Mouse (Mus musculus): Measurements from ENCODE around the gene Sort1.

Sort1 gene

GRCm38 (mm10) chr3:108328441-108328841 is 44.6 kb downstream of the Sort1 start:
- peak; percentile 5 for DNase-seq

DNA sequence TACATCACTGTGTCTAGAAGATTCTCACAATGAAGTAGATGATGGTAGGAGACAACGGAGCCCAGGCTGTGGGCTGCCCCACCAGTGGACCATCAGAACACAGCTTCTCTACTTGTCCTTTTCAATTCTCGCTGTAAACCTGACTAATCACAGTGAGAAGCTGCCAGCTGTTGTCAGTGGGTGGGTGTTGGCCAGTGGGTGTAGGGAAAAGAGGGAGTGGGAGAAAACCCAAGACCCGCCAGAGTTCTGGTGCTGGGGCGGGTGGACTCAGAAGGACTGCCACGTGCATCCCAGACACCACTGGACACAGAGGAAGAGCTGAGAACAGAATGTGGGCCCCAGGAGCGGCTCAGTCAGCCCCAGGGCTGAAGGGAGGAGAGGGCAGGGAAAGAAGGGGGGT is 46.9 kb downstream of the Sort1 start:
- no peak for DNase-seq

DNA sequence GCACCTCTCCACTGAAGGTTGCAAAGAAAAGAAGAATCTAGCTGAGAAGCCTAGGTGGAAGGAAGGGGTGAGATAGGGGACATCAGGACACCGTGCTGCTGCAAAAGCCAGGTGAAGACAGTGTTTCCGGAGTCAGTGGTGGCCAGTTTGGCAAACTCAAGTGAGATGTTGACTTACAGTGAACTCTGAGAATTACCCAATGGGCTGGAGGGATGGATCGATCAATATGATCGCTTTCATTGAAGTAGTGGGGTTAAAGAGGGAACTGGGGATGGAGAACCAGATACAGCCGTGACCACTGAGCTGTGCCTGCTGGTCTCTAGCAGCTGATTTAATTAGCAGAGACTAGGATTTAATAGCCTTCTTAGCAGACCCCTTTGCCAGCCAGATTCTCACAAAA is 53.0 kb downstream of the Sort1 start:
- DNase-seq, result no peak

DNA sequence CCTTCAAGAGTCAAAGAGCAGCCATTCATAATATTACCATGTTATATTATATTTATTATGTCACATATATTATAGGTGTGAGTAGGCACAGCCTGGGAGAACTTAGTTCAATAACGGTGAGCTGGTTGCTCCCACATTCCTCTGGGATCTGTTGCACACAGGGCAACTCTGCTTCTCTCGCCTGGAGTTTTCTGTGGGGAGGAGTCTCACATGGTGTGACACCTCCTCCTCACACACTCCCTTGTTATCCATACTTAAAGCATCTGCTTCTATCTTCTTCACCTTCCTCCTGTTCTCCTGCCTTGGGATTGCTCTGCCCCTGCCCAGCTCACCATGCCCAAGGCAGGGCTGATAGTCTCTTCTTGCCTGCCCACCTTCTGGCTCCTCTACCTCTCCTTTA is 57.2 kb downstream of the Sort1 start:
- no peak for DNase-seq

- DNase-seq, result no peak
These were observed 58.3 kb downstream of the Sort1 start for GRCm38 (mm10) chr3:108342185-108342584.

- no peak for DNase-seq
These were observed 62.0 kb downstream of the Sort1 start for GRCm38 (mm10) chr3:108345855-108346254.

- DNase-seq, result no peak
These were observed 64.5 kb downstream of the Sort1 start for GRCm38 (mm10) chr3:108348376-108348775.

GRCm38 (mm10) chr3:108355245-108355644 is 71.4 kb downstream of the Sort1 start:
- DNase-seq, result no peak

DNA sequence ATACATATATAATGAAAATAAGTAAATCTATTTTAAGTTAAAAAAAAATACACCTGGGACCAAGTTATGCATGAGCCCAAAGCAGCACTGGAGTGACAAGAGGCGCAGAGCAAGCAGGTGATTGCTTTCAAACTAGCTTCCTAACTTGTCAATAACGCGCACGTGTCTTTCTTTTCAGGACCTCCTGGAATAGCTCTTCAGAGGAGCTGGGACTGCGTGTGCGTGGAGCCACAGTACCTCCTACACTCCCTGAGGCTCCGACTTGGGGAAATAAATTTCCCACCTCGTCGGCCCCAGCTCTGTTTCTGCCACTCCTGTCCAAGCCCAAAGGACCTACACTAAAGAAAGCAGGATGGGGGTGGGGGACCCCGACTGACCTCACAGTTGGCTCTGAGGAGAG is 73.2 kb downstream of the Sort1 start:
- DNase-seq, result no peak

- no peak for DNase-seq
These were observed 74.6 kb downstream of the Sort1 start for GRCm38 (mm10) chr3:108358445-108358844.

- no peak for DNase-seq
These were observed 77.0 kb downstream of the Sort1 start for GRCm38 (mm10) chr3:108360894-108361293.

DNA sequence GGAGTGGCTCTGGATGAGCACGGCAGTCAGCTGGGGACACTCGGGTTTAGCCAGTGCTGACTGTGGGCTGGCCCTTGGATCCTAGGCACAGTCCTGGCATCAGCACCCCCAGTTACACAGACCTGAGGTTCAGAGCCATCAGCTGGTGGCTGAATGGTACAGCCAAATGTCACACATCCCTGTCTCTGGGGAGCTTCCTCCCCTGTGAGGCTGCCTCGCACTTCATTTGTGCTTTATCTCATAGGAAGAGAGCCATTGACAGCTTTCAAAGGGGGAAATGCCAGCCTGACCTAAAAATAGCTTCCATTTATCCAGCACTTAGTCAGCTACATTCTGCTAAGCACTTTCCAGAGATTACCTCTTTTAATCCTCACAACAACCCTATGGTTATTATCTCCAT is 79.7 kb downstream of the Sort1 start:
- no peak for DNase-seq

DNA sequence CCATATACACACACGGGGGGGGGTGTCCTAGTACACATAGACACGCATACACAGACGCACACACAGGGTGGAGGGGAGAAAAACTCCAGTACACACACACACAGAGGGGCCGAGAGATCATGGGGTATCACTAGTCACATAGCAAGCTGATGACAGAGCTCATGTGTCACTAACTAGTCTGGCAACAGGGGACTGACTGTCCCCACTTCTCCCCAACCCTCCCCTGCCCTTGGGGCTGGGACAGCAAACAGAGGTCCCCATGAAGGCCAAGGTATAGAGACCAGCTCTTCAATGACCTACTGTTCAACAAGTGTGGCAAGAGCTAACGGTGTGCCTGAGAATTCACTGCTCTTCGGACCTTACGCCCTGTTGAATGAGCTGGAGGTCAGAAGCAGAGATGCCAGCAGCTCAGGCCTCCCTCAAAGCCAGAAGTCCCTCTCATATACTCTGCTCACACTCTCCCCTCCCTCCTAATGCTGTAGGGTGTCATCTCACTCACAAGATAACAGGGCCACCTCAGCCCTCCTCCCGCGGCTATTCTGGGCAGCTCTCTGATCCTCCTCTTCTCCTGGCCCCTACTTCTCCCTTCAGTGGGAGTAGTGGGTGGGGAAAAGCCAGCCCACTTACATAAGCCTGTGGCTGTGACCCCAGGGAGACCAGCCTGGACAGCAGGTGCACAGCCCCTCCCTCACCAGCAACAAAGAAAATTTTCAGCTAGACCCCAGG is 80.6 kb downstream of the Sort1 start, which contains the start of gene Mybphl:
Gene Mybphl, plus strand, starts transcription at position 642 of the 726 bp plus-strand sequence.
- DNase-seq, result no peak

DNA sequence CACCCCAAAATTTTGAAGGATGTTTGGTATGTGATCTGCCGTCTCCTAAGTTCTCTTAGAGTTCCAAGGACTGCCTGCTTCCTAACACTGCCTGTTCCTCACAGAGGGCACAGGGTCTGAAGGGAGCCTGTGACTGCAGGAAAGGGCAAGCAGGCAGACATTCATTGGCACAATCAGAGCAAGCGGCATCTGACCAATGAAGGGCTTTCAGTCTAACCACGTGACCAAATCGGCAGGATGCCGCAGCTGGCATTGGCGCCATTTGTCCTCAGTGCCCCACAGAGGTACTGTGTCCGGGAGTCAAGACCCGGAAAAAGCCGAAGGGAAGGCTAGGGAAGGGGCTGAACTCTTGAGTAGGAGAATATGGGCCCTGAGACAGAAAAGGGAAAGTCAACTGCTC is 83.3 kb downstream of the Sort1 start:
- DNase-seq, result no peak

GRCm38 (mm10) chr3:108367828-108368227 is 83.9 kb downstream of the Sort1 start:
- DNase-seq, result no peak

- DNase-seq, result no peak
These were observed 84.8 kb downstream of the Sort1 start for GRCm38 (mm10) chr3:108368721-108369120.

DNA sequence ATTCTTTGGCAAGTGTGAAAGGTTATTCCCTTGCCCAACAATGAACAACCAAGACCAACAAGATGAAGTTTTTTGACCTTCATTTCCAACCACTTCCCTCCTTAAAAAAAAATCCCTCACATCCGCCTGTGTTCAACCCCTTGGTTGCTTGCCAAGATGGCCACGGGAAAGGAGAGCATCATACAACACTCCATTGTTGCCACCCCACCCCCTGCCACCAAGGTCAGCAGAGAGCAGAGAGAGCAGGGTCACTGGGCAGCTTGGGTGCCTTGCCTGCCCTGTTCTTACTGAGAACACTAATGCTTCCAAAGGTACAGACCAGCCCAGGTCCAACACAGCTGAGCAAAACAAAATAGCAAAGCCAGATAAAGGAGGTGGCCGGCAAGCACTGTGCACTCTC is 88.4 kb downstream of the Sort1 start:
- DNase-seq, result no peak

- no peak for DNase-seq
These were observed 88.8 kb downstream of the Sort1 start for GRCm38 (mm10) chr3:108372691-108373090.

- no peak for DNase-seq
These were observed 95.2 kb downstream of the Sort1 start for GRCm38 (mm10) chr3:108378875-108379663.

GRCm38 (mm10) chr3:108380695-108381094 is 96.8 kb downstream of the Sort1 start:
- DNase-seq, result peak; percentile 25

- peak; percentile 9 for DNase-seq
These were observed 98.3 kb downstream of the Sort1 start for GRCm38 (mm10) chr3:108381945-108382875.

- DNase-seq, result peak; percentile 85
These were observed 99.8 kb downstream of the Sort1 start, which contains the start of gene Psrc1 for GRCm38 (mm10) chr3:108383485-108384354. Psrc1 (plus strand) TSS chr3:108383839.
